Mouse (Mus musculus): ENCODE measurements at regions not wholly inside any gene's neighbourhood (a gene's known extent, or its start where the extent isn't known, plus 50 kb on each side); places are given as distances from the start of the nearest gene placed in this dataset.

GRCm38 (mm10) chr2:45369914-45370614 is 252.9 kb upstream of the Zeb2 start:
- no peak for DNase-seq (ENCODE audit: low read depth, low spot score)

- no peak for DNase-seq (ENCODE audit: low read depth, low spot score)
Observed at GRCm38 (mm10) chr2:45369432-45369831, 252.2 kb upstream of the Zeb2 start.

GRCm38 (mm10) chr2:45367436-45368193 is 250.4 kb upstream of the Zeb2 start:
- no peak for DNase-seq (ENCODE audit: low read depth, low spot score)

- DNase-seq (ENCODE audit: low read depth, low spot score), result no peak
Observed at GRCm38 (mm10) chr2:45357266-45357665, 240.1 kb upstream of the Zeb2 start.

- no peak for DNase-seq (ENCODE audit: low read depth, low spot score)
Observed at GRCm38 (mm10) chr2:45356558-45357170, 239.5 kb upstream of the Zeb2 start.

- no peak for DNase-seq (ENCODE audit: low read depth, low spot score)
Observed at GRCm38 (mm10) chr2:45356021-45356420, 238.8 kb upstream of the Zeb2 start.

- no peak for DNase-seq (ENCODE audit: low read depth, low spot score)
Observed at GRCm38 (mm10) chr2:45351529-45352133, 234.4 kb upstream of the Zeb2 start.

- DNase-seq (ENCODE audit: low read depth, low spot score), result peak; percentile 2
Observed at GRCm38 (mm10) chr2:45346358-45346757, 229.2 kb upstream of the Zeb2 start.

- no peak for DNase-seq (ENCODE audit: low read depth, low spot score)
Observed at GRCm38 (mm10) chr2:45339866-45340265, 222.7 kb upstream of the Zeb2 start.

GRCm38 (mm10) chr2:45338809-45339208 is 221.6 kb upstream of the Zeb2 start:
- DNase-seq (ENCODE audit: low read depth, low spot score), result no peak

- no peak for DNase-seq (ENCODE audit: low read depth, low spot score)
Observed at GRCm38 (mm10) chr2:45316945-45317565, 199.9 kb upstream of the Zeb2 start.

- no peak for DNase-seq (ENCODE audit: low read depth, low spot score)
Observed at GRCm38 (mm10) chr2:45287530-45288009, 170.4 kb upstream of the Zeb2 start.

- DNase-seq (ENCODE audit: low read depth, low spot score), result no peak
Observed at GRCm38 (mm10) chr2:45283811-45284210, 166.6 kb upstream of the Zeb2 start.

- no peak for DNase-seq (ENCODE audit: low read depth, low spot score)
Observed at GRCm38 (mm10) chr2:45279490-45279889, 162.3 kb upstream of the Zeb2 start.

GRCm38 (mm10) chr2:45277602-45278001 is 160.4 kb upstream of the Zeb2 start:
- no peak for DNase-seq (ENCODE audit: low read depth, low spot score)

- DNase-seq (ENCODE audit: low read depth, low spot score), result no peak
Observed at GRCm38 (mm10) chr2:45276703-45277102, 159.5 kb upstream of the Zeb2 start.

GRCm38 (mm10) chr2:45270035-45270434 is 152.8 kb upstream of the Zeb2 start:
- DNase-seq (ENCODE audit: low read depth, low spot score), result no peak

GRCm38 (mm10) chr2:45265819-45266218 is 148.6 kb upstream of the Zeb2 start:
- DNase-seq (ENCODE audit: low read depth, low spot score), result no peak

GRCm38 (mm10) chr2:45261949-45262348 is 144.8 kb upstream of the Zeb2 start:
- no peak for DNase-seq (ENCODE audit: low read depth, low spot score)

GRCm38 (mm10) chr2:45258897-45259296 is 141.7 kb upstream of the Zeb2 start:
- no peak for DNase-seq (ENCODE audit: low read depth, low spot score)

- DNase-seq (ENCODE audit: low read depth, low spot score), result no peak
Observed at GRCm38 (mm10) chr2:45256373-45256772, 139.2 kb upstream of the Zeb2 start.

GRCm38 (mm10) chr2:45253936-45254335 is 136.7 kb upstream of the Zeb2 start:
- no peak for DNase-seq (ENCODE audit: low read depth, low spot score)

Measured in ES-CJ7 (cell line).